Mouse (Mus musculus) fibroblast of lung, adult 2 months (primary cell): ENCODE data around the gene Ms4a4d.

ENCODE experiments used
- DNase-seq: peaks from one replicate; pipeline ENCODE4 v3.0.0-alpha.2; 2011; ENCODE audit warnings: low read depth

Gene Ms4a4d

DNA sequence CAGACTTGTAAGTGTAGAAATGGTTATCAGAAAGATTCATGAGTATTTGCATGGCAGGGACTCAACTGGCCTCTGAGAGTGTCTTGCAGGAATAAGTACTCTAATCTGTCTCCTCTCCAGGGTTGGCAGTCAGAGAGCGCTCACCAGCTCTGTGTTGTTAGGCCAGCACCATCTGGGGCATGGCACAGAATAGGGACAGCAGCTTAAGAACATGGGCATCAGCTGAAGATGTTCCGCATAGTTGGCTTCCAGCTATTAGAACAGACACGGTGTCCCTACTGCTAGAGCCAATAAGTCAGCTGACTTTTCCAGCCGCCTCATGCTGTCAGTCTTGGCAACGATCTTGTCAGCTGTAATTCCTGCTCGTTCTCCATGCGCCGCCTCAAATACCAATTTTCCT is 38.4 kb downstream of the Ms4a4d start:
- DNase-seq, result no peak

DNA sequence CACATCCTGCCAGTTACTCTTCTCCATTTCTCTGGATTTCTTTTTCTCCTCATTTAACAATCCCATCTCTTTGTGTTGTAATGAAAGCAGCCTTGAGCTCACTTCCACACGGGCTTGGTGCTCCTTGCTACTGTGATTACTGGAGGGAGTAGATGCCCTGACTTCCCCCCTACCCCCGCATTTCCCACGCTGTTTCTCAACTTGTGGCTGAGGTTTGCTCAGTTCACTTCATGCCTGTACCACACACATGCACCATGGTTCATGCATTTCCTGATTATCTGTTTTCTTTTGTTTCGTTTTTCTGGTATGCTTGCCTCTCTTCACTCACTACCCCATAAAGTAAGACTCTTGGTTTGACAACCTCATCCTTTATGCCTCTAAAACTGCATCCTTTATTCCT is 52.6 kb downstream of the Ms4a4d start:
- DNase-seq, result no peak

DNA sequence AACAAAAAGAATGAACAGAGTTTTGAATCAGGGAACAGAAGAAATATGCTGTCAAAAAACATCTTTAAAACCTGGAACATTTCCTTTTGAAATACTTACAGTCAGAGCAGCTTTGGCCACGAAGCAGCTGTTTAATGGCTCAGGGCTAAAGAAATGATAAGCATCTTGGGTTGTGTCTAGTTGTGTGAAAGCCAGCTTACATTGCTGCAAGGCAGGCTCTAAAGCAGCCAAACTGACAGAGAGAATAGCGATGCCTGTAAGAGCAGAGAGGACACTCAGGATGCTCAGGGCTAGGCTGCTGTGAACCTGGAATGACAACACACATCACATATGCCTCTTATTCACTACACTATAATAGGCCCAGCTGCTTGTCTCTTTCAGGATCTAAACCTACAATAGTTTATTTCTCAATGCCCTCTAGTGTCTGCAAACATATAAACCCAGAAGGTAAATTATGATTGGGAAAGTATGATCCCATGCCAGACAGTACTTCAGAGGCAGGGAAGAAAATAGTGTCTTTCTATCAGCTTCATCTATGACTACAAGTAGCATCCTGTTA is 53.4 kb downstream of the Ms4a4d start:
- no peak for DNase-seq

DNA sequence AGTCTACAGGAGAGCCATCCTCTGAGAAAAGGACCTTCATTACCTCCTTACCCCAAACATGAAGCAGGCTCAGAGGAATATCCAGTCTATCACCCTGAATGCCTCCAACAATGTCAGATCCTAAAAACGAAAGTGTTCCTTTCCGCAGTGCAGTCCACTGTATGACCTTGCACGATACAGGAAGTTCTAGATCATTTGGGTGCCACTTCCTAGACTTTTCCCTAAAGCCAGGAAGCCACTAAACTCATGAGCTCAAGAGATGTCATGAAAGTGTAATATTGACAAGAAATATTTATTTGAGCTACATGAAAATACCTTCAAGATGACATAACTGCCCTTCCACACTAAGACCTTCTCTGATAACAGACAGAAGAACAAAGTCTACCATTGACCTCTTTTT is 64.7 kb downstream of the Ms4a4d start:
- no peak for DNase-seq

DNA sequence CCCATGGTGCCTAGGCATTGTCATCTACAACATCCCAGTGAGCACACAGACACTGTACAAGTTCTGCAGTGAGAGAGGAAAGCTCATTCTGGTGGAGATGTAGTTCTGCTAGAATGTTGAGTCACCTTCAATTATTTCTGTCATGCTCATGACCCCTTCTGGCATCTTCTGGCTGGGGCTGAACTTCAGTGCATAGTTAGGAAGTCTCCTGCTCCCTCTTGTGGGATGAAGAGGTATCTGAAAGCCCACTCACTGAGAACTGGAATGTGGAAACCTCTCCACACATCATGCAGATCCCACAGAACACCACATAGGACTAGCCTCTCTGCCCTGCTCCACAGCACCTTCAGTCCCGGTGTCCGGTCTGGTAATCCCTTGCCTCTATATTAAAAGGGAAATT is 65.4 kb downstream of the Ms4a4d start:
- DNase-seq, result no peak

DNA sequence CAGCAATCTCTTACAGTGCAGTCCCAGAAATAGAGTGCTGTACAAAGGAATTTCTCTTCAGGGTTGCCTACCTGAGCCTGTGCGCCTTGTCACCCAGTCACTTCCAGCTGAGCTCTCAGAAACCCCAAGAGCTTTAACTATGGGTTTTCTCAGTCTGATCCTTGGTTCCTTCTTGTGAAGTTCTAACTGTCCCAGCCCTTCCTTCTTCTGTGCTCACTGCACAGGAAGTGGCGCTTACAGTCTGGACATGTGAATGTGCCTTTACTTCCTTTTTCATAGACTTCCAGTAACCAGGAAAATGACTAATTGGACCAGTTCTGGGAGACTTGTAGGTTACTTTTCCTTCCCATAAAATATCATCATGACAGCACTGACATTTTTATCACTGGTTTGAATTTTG is 68.0 kb downstream of the Ms4a4d start, which contains the start of gene Ms4a6d:
Gene Ms4a6d, minus strand, starts transcription at position 247 of the 400 bp plus-strand sequence.
- DNase-seq, result no peak
